Mouse (Mus musculus): ENCODE results near the gene Txnrd1. TPM values are rescaled to one million over a fixed set of nuclear protein-coding genes. Genes with fewer than 3 reads are reported as not detected.

Txnrd1 gene
- polyA plus RNA-seq, 1 experiment from 2014 or later: 150 TPM

- H3K36me3 ChIP-seq (ENCODE audit: control insufficient read depth, insufficient read depth, low read length): no peaks in the 10 kb centered on the region
- H3K9me3 ChIP-seq (ENCODE audit: control insufficient read depth, low read length): no peaks in the 10 kb centered on the region
- no peak overlapping the region for H3K4me2 ChIP-seq (ENCODE audit: low read length)
- no peaks in the 10 kb centered on the region for H3K27me3 ChIP-seq (ENCODE audit: control insufficient read depth, insufficient read depth, low read length)
- H3K27ac ChIP-seq (replicated peaks; ENCODE audit: low read depth, low read length): no peak overlapping the region
- no peak for DNase-seq
- H3K4me1 ChIP-seq (ENCODE audit: control insufficient read depth, insufficient read depth, low read length): peaks cover 7% of the 10 kb centered on the region; the same call in 1 of the 2 replicates
- H3K9ac ChIP-seq (replicated peaks; ENCODE audit: low read length): no peak overlapping the region
- ATAC-seq (ENCODE audit: low FRiP score, low TSS enrichment): no peak
- H3K4me3 ChIP-seq (replicated peaks; ENCODE audit: low read depth, low read length): no peak overlapping the region
- WGBS: 68% methylated on average over 11 of the region's 11 CpGs
Observed at GRCm38 (mm10) chr10:82798312-82798933, 35.3 kb upstream of the Txnrd1 start.

GRCm38 (mm10) chr10:82800094-82800493 is 33.7 kb upstream of the Txnrd1 start:
- no peaks in the 10 kb centered on the region for H3K36me3 ChIP-seq (ENCODE audit: control insufficient read depth, insufficient read depth, low read length)
- no peak for DNase-seq

GRCm38 (mm10) chr10:82804396-82804795 is 29.4 kb upstream of the Txnrd1 start:
- DNase-seq (no peak), ATAC-seq (ENCODE audit: low FRiP score, low TSS enrichment) (no peak)
- no peaks in the 10 kb centered on the region for H3K36me3 ChIP-seq (ENCODE audit: control insufficient read depth, insufficient read depth, low read length)
- no peaks in the 10 kb centered on the region for H3K27me3 ChIP-seq (ENCODE audit: control insufficient read depth, insufficient read depth, low read length)
- no peak overlapping the region for H3K4me3 ChIP-seq (replicated peaks; ENCODE audit: low read depth, low read length)
- peaks cover 4% of the 10 kb centered on the region; the same call in 1 of the 2 replicates for H3K4me1 ChIP-seq (ENCODE audit: control insufficient read depth, insufficient read depth, low read length)
- H3K27ac ChIP-seq (replicated peaks; ENCODE audit: low read depth, low read length): no peak overlapping the region
- H3K9ac ChIP-seq (replicated peaks; ENCODE audit: low read length): no peak overlapping the region
- no peak overlapping the region for H3K4me2 ChIP-seq (ENCODE audit: low read length)
- no peaks in the 10 kb centered on the region for H3K9me3 ChIP-seq (ENCODE audit: control insufficient read depth, low read length)
- 67% methylated on average over 3 of the region's 3 CpGs for WGBS

More at GRCm38 (mm10) chr10:82800094-82800493, 33.7 kb upstream of the Txnrd1 start:
- Histone ChIP-seq H3K4me3 (replicated peaks; ENCODE audit: low read depth, low read length) (no peak overlapping the region), H3K4me1 (ENCODE audit: control insufficient read depth, insufficient read depth, low read length) (peaks cover 6% of the 10 kb centered on the region; the same call in 1 of the 2 replicates), H3K4me2 (ENCODE audit: low read length) (no peak overlapping the region), H3K27me3 (ENCODE audit: control insufficient read depth, insufficient read depth, low read length) (no peaks in the 10 kb centered on the region), H3K27ac (replicated peaks; ENCODE audit: low read depth, low read length) (no peak overlapping the region), H3K9ac (replicated peaks; ENCODE audit: low read length) (no peak overlapping the region), H3K9me3 (ENCODE audit: control insufficient read depth, low read length) (no peaks in the 10 kb centered on the region)
- WGBS: 67% methylated on average over 5 of the region's 5 CpGs
- no peak for ATAC-seq (ENCODE audit: low FRiP score, low TSS enrichment)

GRCm38 (mm10) chr10:82805111-82805510 is 28.6 kb upstream of the Txnrd1 start:
- WGBS: 85% methylated on average over 6 of the region's 6 CpGs
- Histone ChIP-seq H3K27ac (replicated peaks; ENCODE audit: low read depth, low read length) (no peak overlapping the region), H3K27me3 (ENCODE audit: control insufficient read depth, insufficient read depth, low read length) (no peaks in the 10 kb centered on the region), H3K36me3 (ENCODE audit: control insufficient read depth, insufficient read depth, low read length) (no peaks in the 10 kb centered on the region), H3K4me1 (ENCODE audit: control insufficient read depth, insufficient read depth, low read length) (peaks cover 4% of the 10 kb centered on the region; the same call in 1 of the 2 replicates), H3K4me3 (replicated peaks; ENCODE audit: low read depth, low read length) (no peak overlapping the region), H3K9me3 (ENCODE audit: control insufficient read depth, low read length) (no peaks in the 10 kb centered on the region), H3K9ac (replicated peaks; ENCODE audit: low read length) (no peak overlapping the region), H3K4me2 (ENCODE audit: low read length) (no peak overlapping the region)
- ATAC-seq (ENCODE audit: low FRiP score, low TSS enrichment) (no peak), DNase-seq (no peak)

GRCm38 (mm10) chr10:82806414-82806813 is 27.3 kb upstream of the Txnrd1 start:
- Histone ChIP-seq H3K9me3 (ENCODE audit: control insufficient read depth, low read length) (no peaks in the 10 kb centered on the region), H3K27me3 (ENCODE audit: control insufficient read depth, insufficient read depth, low read length) (no peaks in the 10 kb centered on the region), H3K27ac (replicated peaks; ENCODE audit: low read depth, low read length) (no peak overlapping the region), H3K4me3 (replicated peaks; ENCODE audit: low read depth, low read length) (no peak overlapping the region), H3K4me2 (ENCODE audit: low read length) (no peak overlapping the region), H3K9ac (replicated peaks; ENCODE audit: low read length) (no peak overlapping the region), H3K36me3 (ENCODE audit: control insufficient read depth, insufficient read depth, low read length) (no peaks in the 10 kb centered on the region), H3K4me1 (ENCODE audit: control insufficient read depth, insufficient read depth, low read length) (peaks cover 4% of the 10 kb centered on the region; the same call in 1 of the 2 replicates)
- ATAC-seq (ENCODE audit: low FRiP score, low TSS enrichment): no peak
- no peak for DNase-seq
- 85% methylated on average over 8 of the region's 8 CpGs for WGBS

GRCm38 (mm10) chr10:82807238-82807637 is 26.5 kb upstream of the Txnrd1 start:
- Histone ChIP-seq H3K4me1 (ENCODE audit: control insufficient read depth, insufficient read depth, low read length) (peaks cover 4% of the 10 kb centered on the region; the same call in 1 of the 2 replicates), H3K9ac (replicated peaks; ENCODE audit: low read length) (no peak overlapping the region), H3K4me3 (replicated peaks; ENCODE audit: low read depth, low read length) (no peak overlapping the region), H3K27me3 (ENCODE audit: control insufficient read depth, insufficient read depth, low read length) (no peaks in the 10 kb centered on the region), H3K4me2 (ENCODE audit: low read length) (no peak overlapping the region), H3K27ac (replicated peaks; ENCODE audit: low read depth, low read length) (no peak overlapping the region), H3K9me3 (ENCODE audit: control insufficient read depth, low read length) (no peaks in the 10 kb centered on the region), H3K36me3 (ENCODE audit: control insufficient read depth, insufficient read depth, low read length) (no peaks in the 10 kb centered on the region)
- DNase-seq (no peak), ATAC-seq (ENCODE audit: low FRiP score, low TSS enrichment) (no peak)
- WGBS: 78% methylated on average over 7 of the region's 7 CpGs

- Histone ChIP-seq H3K27me3 (ENCODE audit: control insufficient read depth, insufficient read depth, low read length) (no peaks in the 10 kb centered on the region), H3K36me3 (ENCODE audit: control insufficient read depth, insufficient read depth, low read length) (no peaks in the 10 kb centered on the region), H3K27ac (replicated peaks; ENCODE audit: low read depth, low read length) (no peak overlapping the region), H3K4me1 (ENCODE audit: control insufficient read depth, insufficient read depth, low read length) (peaks cover 4% of the 10 kb centered on the region; the same call in 1 of the 2 replicates), H3K4me3 (replicated peaks; ENCODE audit: low read depth, low read length) (no peak overlapping the region), H3K9ac (replicated peaks; ENCODE audit: low read length) (no peak overlapping the region), H3K9me3 (ENCODE audit: control insufficient read depth, low read length) (no peaks in the 10 kb centered on the region), H3K4me2 (ENCODE audit: low read length) (no peak overlapping the region)
- WGBS: 59% methylated on average over 6 of the region's 6 CpGs
- DNase-seq (no peak), ATAC-seq (ENCODE audit: low FRiP score, low TSS enrichment) (no peak)
Observed at GRCm38 (mm10) chr10:82808155-82808554, 25.6 kb upstream of the Txnrd1 start.

- Histone ChIP-seq H3K9ac (replicated peaks; ENCODE audit: low read length) (no peak overlapping the region), H3K4me1 (ENCODE audit: control insufficient read depth, insufficient read depth, low read length) (peaks cover 4% of the 10 kb centered on the region; the same call in 1 of the 2 replicates), H3K9me3 (ENCODE audit: control insufficient read depth, low read length) (no peaks in the 10 kb centered on the region), H3K4me2 (ENCODE audit: low read length) (no peak overlapping the region), H3K27me3 (ENCODE audit: control insufficient read depth, insufficient read depth, low read length) (no peaks in the 10 kb centered on the region), H3K36me3 (ENCODE audit: control insufficient read depth, insufficient read depth, low read length) (no peaks in the 10 kb centered on the region), H3K27ac (replicated peaks; ENCODE audit: low read depth, low read length) (no peak overlapping the region), H3K4me3 (replicated peaks; ENCODE audit: low read depth, low read length) (no peak overlapping the region)
- 79% methylated on average over 8 of the region's 8 CpGs for WGBS
- DNase-seq (no peak), ATAC-seq (ENCODE audit: low FRiP score, low TSS enrichment) (no peak)
Observed at GRCm38 (mm10) chr10:82808891-82809290, 24.9 kb upstream of the Txnrd1 start.

- 3% methylated on average over 3 of the region's 3 CpGs for WGBS
- H3K36me3 ChIP-seq (ENCODE audit: control insufficient read depth, insufficient read depth, low read length): no peaks in the 10 kb centered on the region
- H3K4me1 ChIP-seq (ENCODE audit: control insufficient read depth, insufficient read depth, low read length): peaks cover 4% of the 10 kb centered on the region; the same call in 1 of the 2 replicates
- DNase-seq (no peak), ATAC-seq (ENCODE audit: low FRiP score, low TSS enrichment) (no peak)
- H3K9me3 ChIP-seq (ENCODE audit: control insufficient read depth, low read length): no peaks in the 10 kb centered on the region
- no peaks in the 10 kb centered on the region for H3K27me3 ChIP-seq (ENCODE audit: control insufficient read depth, insufficient read depth, low read length)
- H3K27ac ChIP-seq (replicated peaks; ENCODE audit: low read depth, low read length): no peak overlapping the region
- no peak overlapping the region for H3K9ac ChIP-seq (replicated peaks; ENCODE audit: low read length)
- H3K4me3 ChIP-seq (replicated peaks; ENCODE audit: low read depth, low read length): no peak overlapping the region
- H3K4me2 ChIP-seq (ENCODE audit: low read length): no peak overlapping the region
Observed at GRCm38 (mm10) chr10:82809352-82809751, 24.4 kb upstream of the Txnrd1 start.
